Mouse (Mus musculus): ENCODE results near the gene Gm17545. TPM values are rescaled to one million over a fixed set of nuclear protein-coding genes. Genes with fewer than 3 reads are reported as not detected.

Gm17545 gene
- polyA plus RNA-seq, 1 experiment from 2014 or later: not detected

GRCm38 (mm10) chr9:22424719-22425118 is 29.4 kb upstream of the Gm17545 start:
- no peak overlapping the region for H3K4me3 ChIP-seq
- H3K27ac ChIP-seq: no peak overlapping the region
- H3K9me3 ChIP-seq: no peaks in the 10 kb centered on the region
- 93% methylated on average over 4 of the region's 4 CpGs for WGBS
- no peak overlapping the region for H3K4me2 ChIP-seq (replicated peaks)
- peaks cover 21% of the 10 kb centered on the region for H3K4me1 ChIP-seq
- H3K36me3 ChIP-seq: no peaks in the 10 kb centered on the region
- H3K9ac ChIP-seq: no peak overlapping the region
- no peaks in the 10 kb centered on the region for H3K27me3 ChIP-seq
- no peak for ATAC-seq (ENCODE audit: low FRiP score, low read depth)

- H3K27me3 ChIP-seq: peaks cover 2% of the 10 kb centered on the region; the same call in 1 of the 2 replicates
- no peaks in the 10 kb centered on the region; the same call in 1 of the 2 replicates for H3K36me3 ChIP-seq
- peak; percentile 49; the same call in 1 of the 2 replicates for ATAC-seq (ENCODE audit: low FRiP score, low read depth)
- no peak overlapping the region for H3K4me3 ChIP-seq
- no peak overlapping the region for H3K9ac ChIP-seq
- peaks cover 35% of the 10 kb centered on the region for H3K4me1 ChIP-seq
- 16% methylated on average over 4 of the region's 4 CpGs for WGBS
- no peak overlapping the region for H3K27ac ChIP-seq
- no peaks in the 10 kb centered on the region for H3K9me3 ChIP-seq
- H3K4me2 ChIP-seq (replicated peaks): no peak overlapping the region
Measured at GRCm38 (mm10) chr9:22428028-22428665, 25.9 kb upstream of the Gm17545 start.

- H3K36me3 ChIP-seq: no peaks in the 10 kb centered on the region; the same call in 1 of the 2 replicates
- H3K4me1 ChIP-seq: peaks cover 35% of the 10 kb centered on the region
- no peak overlapping the region for H3K9ac ChIP-seq
- H3K27me3 ChIP-seq: peaks cover 2% of the 10 kb centered on the region; the same call in 1 of the 2 replicates
- peak; percentile 55; the same call in 1 of the 2 replicates for ATAC-seq (ENCODE audit: low FRiP score, low read depth)
- H3K9me3 ChIP-seq: no peaks in the 10 kb centered on the region
- no peak overlapping the region for H3K4me2 ChIP-seq (replicated peaks)
- H3K4me3 ChIP-seq: no peak overlapping the region
- no peak overlapping the region for H3K27ac ChIP-seq
- 45% methylated on average over 14 of the region's 14 CpGs for WGBS
Measured at GRCm38 (mm10) chr9:22428666-22429410, 25.3 kb upstream of the Gm17545 start.

GRCm38 (mm10) chr9:22429533-22430241 is 24.4 kb upstream of the Gm17545 start:
- peak overlapping the region; percentile 12; the same call in 1 of the 2 replicates for H3K4me3 ChIP-seq
- H3K9ac ChIP-seq: no peak overlapping the region
- WGBS: 44% methylated on average over 15 of the region's 15 CpGs
- H3K27me3 ChIP-seq: peaks cover 2% of the 10 kb centered on the region; the same call in 1 of the 2 replicates
- H3K36me3 ChIP-seq: no peaks in the 10 kb centered on the region; the same call in 1 of the 2 replicates
- peaks cover 35% of the 10 kb centered on the region for H3K4me1 ChIP-seq
- 0 out of 2 replicates have a peak overlapping the region, but pooled peaks have one; percentile 44 for H3K27ac ChIP-seq
- ATAC-seq (ENCODE audit: low FRiP score, low read depth): no peak; the same call in 1 of the 2 replicates
- H3K4me2 ChIP-seq (replicated peaks): peak overlapping the region; percentile 42
- no peaks in the 10 kb centered on the region for H3K9me3 ChIP-seq

GRCm38 (mm10) chr9:22430315-22430840 is 23.7 kb upstream of the Gm17545 start:
- 26% methylated on average over 5 of the region's 5 CpGs for WGBS
- no peak for ATAC-seq (ENCODE audit: low FRiP score, low read depth)
- H3K4me3 ChIP-seq: no peak overlapping the region

GRCm38 (mm10) chr9:22433221-22433620 is 20.9 kb upstream of the Gm17545 start:
- Histone ChIP-seq H3K9ac (no peak overlapping the region), H3K36me3 (no peaks in the 10 kb centered on the region; the same call in none of the 2 replicates), H3K27me3 (peaks cover 2% of the 10 kb centered on the region; the same call in 1 of the 2 replicates), H3K4me3 (no peak overlapping the region), H3K4me2 (replicated peaks) (no peak overlapping the region), H3K4me1 (peaks cover 29% of the 10 kb centered on the region), H3K27ac (no peak overlapping the region), H3K9me3 (no peaks in the 10 kb centered on the region)
- ATAC-seq (ENCODE audit: low FRiP score, low read depth): no peak
- WGBS: 80% methylated on average over 2 of the region's 2 CpGs

More at GRCm38 (mm10) chr9:22430315-22430840, 23.7 kb upstream of the Gm17545 start:
- Histone ChIP-seq H3K27me3 (peaks cover 2% of the 10 kb centered on the region; the same call in 1 of the 2 replicates), H3K4me2 (replicated peaks) (peak overlapping the region; percentile 42), H3K9ac (no peak overlapping the region), H3K9me3 (no peaks in the 10 kb centered on the region), H3K4me1 (peaks cover 35% of the 10 kb centered on the region), H3K36me3 (no peaks in the 10 kb centered on the region; the same call in none of the 2 replicates), H3K27ac (0 out of 2 replicates have a peak overlapping the region, but pooled peaks have one; percentile 44)

GRCm38 (mm10) chr9:22434101-22434500 is 20.0 kb upstream of the Gm17545 start:
- Histone ChIP-seq H3K4me1 (peaks cover 20% of the 10 kb centered on the region), H3K9me3 (no peaks in the 10 kb centered on the region), H3K4me3 (no peak overlapping the region), H3K9ac (no peak overlapping the region), H3K27ac (no peak overlapping the region), H3K36me3 (no peaks in the 10 kb centered on the region; the same call in none of the 2 replicates), H3K4me2 (replicated peaks) (no peak overlapping the region), H3K27me3 (peaks cover 2% of the 10 kb centered on the region; the same call in 1 of the 2 replicates)
- ATAC-seq (ENCODE audit: low FRiP score, low read depth): no peak
- WGBS: 93% methylated on average over 2 of the region's 2 CpGs

- no peaks in the 10 kb centered on the region for H3K27me3 ChIP-seq
- H3K4me2 ChIP-seq (replicated peaks): no peak overlapping the region
- 75% methylated on average over 1 of the region's 1 CpGs for WGBS
- H3K4me1 ChIP-seq: no peaks in the 10 kb centered on the region
- no peak overlapping the region for H3K4me3 ChIP-seq
- H3K27ac ChIP-seq: no peak overlapping the region
- ATAC-seq (ENCODE audit: low FRiP score, low read depth): no peak
- H3K9me3 ChIP-seq: no peaks in the 10 kb centered on the region
- H3K9ac ChIP-seq: no peak overlapping the region
- peaks cover 10% of the 10 kb centered on the region; the same call in 1 of the 2 replicates for H3K36me3 ChIP-seq
Measured at GRCm38 (mm10) chr9:22438826-22439225, 15.3 kb upstream of the Gm17545 start.

GRCm38 (mm10) chr9:22443157-22443556 is 10.9 kb upstream of the Gm17545 start:
- 88% methylated on average over 10 of the region's 10 CpGs for WGBS

GRCm38 (mm10) chr9:22445123-22445522 is 9.0 kb upstream of the Gm17545 start:
- H3K9ac ChIP-seq: no peak overlapping the region
- no peaks in the 10 kb centered on the region for H3K4me1 ChIP-seq
- H3K4me3 ChIP-seq: no peak overlapping the region
- no peak overlapping the region; the same call in 1 of the 2 replicates for H3K27ac ChIP-seq
- H3K27me3 ChIP-seq: no peaks in the 10 kb centered on the region
- WGBS: 75% methylated on average over 1 of the region's 1 CpGs
- no peak for ATAC-seq (ENCODE audit: low FRiP score, low read depth)
- H3K9me3 ChIP-seq: no peaks in the 10 kb centered on the region
- peaks cover 60% of the 10 kb centered on the region for H3K36me3 ChIP-seq
- H3K4me2 ChIP-seq (replicated peaks): no peak overlapping the region

More at GRCm38 (mm10) chr9:22443157-22443556, 10.9 kb upstream of the Gm17545 start:
- Histone ChIP-seq H3K27ac (no peak overlapping the region), H3K9ac (no peak overlapping the region), H3K4me3 (no peak overlapping the region), H3K9me3 (no peaks in the 10 kb centered on the region), H3K36me3 (peaks cover 40% of the 10 kb centered on the region), H3K4me1 (no peaks in the 10 kb centered on the region), H3K27me3 (no peaks in the 10 kb centered on the region), H3K4me2 (replicated peaks) (no peak overlapping the region)
- ATAC-seq (ENCODE audit: low FRiP score, low read depth): no peak

- Histone ChIP-seq H3K4me2 (replicated peaks) (no peak overlapping the region), H3K9ac (no peak overlapping the region), H3K36me3 (peaks cover 73% of the 10 kb centered on the region), H3K27ac (no peak overlapping the region), H3K4me3 (no peak overlapping the region), H3K27me3 (no peaks in the 10 kb centered on the region), H3K9me3 (no peaks in the 10 kb centered on the region), H3K4me1 (no peaks in the 10 kb centered on the region)
- WGBS: 90% methylated on average over 5 of the region's 5 CpGs
- no peak for ATAC-seq (ENCODE audit: low FRiP score, low read depth)
Measured at GRCm38 (mm10) chr9:22447213-22447612, 6.9 kb upstream of the Gm17545 start.

Data from limb, embryonic 13.5 days (tissue).